Mouse (Mus musculus) frontal cortex, adult (tissue): Measurements from ENCODE around the gene Coro6.

Experiments used
- ATAC-seq: cut with Nextera tagmentation; 2 replicates; pipeline ENCODE4 v1.9.2; 2017; ENCODE audit warnings: mild to moderate bottlenecking, moderate library complexity, mixed read lengths; ENCODE audit not compliant: low TSS enrichment

Coro6 gene

GRCm38 (mm10) chr11:77493512-77494343 is 31.5 kb downstream of the Coro6 start, which contains the start of gene Git1:
Gene Git1, plus strand, starts transcription at chr11:77493562.
- ATAC-seq, result peak; percentile 21

GRCm38 (mm10) chr11:77494344-77494676 is 32.1 kb downstream of the Coro6 start:
- no peak for ATAC-seq

- no peak for ATAC-seq
These were observed 32.6 kb downstream of the Coro6 start for GRCm38 (mm10) chr11:77494782-77495181.

- no peak for ATAC-seq
These were observed 33.3 kb downstream of the Coro6 start for GRCm38 (mm10) chr11:77495507-77495906.

GRCm38 (mm10) chr11:77497341-77497756 is 35.1 kb downstream of the Coro6 start:
- ATAC-seq, result no peak

GRCm38 (mm10) chr11:77497851-77498250 is 35.6 kb downstream of the Coro6 start:
- no peak for ATAC-seq

- no peak for ATAC-seq
These were observed 36.3 kb downstream of the Coro6 start for GRCm38 (mm10) chr11:77498261-77499139.

- ATAC-seq, result peak; percentile 22; the same call in 1 of the 2 replicates
These were observed 37.1 kb downstream of the Coro6 start for GRCm38 (mm10) chr11:77499354-77499753.

- no peak for ATAC-seq
These were observed 38.4 kb downstream of the Coro6 start for GRCm38 (mm10) chr11:77500361-77501325.

GRCm38 (mm10) chr11:77501392-77501791 is 39.2 kb downstream of the Coro6 start:
- peak; percentile 51 for ATAC-seq

GRCm38 (mm10) chr11:77501971-77502370 is 39.8 kb downstream of the Coro6 start:
- ATAC-seq, result no peak

GRCm38 (mm10) chr11:77502481-77502880 is 40.3 kb downstream of the Coro6 start:
- no peak for ATAC-seq

GRCm38 (mm10) chr11:77503511-77503910 is 41.3 kb downstream of the Coro6 start:
- ATAC-seq, result no peak

GRCm38 (mm10) chr11:77504377-77504776 is 42.2 kb downstream of the Coro6 start:
- no peak for ATAC-seq

GRCm38 (mm10) chr11:77505291-77505980 is 43.2 kb downstream of the Coro6 start:
- no peak for ATAC-seq

GRCm38 (mm10) chr11:77506273-77506672 is 44.1 kb downstream of the Coro6 start:
- no peak for ATAC-seq

GRCm38 (mm10) chr11:77506941-77507340 is 44.7 kb downstream of the Coro6 start:
- ATAC-seq, result no peak

- no peak for ATAC-seq
These were observed 45.2 kb downstream of the Coro6 start for GRCm38 (mm10) chr11:77507426-77507825.

- ATAC-seq, result peak; percentile 71
These were observed 46.1 kb downstream of the Coro6 start for GRCm38 (mm10) chr11:77508068-77509021.

- no peak for ATAC-seq
These were observed 49.1 kb downstream of the Coro6 start for GRCm38 (mm10) chr11:77511336-77511735.
